Mouse (Mus musculus) embryonic facial prominence, embryonic 10.5 days (tissue): ENCODE measurements around the gene Tctn3. TPM values are rescaled to one million over a fixed set of nuclear protein-coding genes. Genes with fewer than 3 reads are reported as not detected.
"Not testable (repeated sequence)": the region's sequence is repeated elsewhere in the genome, so short reads cannot be mapped to it uniquely, and the experiment has no call there.

ENCODE experiments used
- DNase-seq: peaks from one replicate; pipeline ENCODE4 v3.0.0-alpha.2; 2017; ENCODE audit warnings: low spot score
- H3K27ac ChIP-seq: fragments of 300-500 bp; sonication (generic); replicated peaks from 2 replicates; pipeline ENCODE4 v1.5.1; 2016; ENCODE audit warnings: mild to moderate bottlenecking
- H3K27me3 ChIP-seq: fragments of 300-500 bp; sonication (generic); replicated peaks from 2 replicates; pipeline ENCODE4 v1.6.1; 2016; ENCODE audit warnings: low read depth, mild to moderate bottlenecking; ENCODE audit not compliant: poor library complexity, severe bottlenecking
- H3K36me3 ChIP-seq: fragments of 300-500 bp; sonication (generic); replicated peaks from 2 replicates; pipeline ENCODE4 v1.6.1; 2016; ENCODE audit warnings: mild to moderate bottlenecking, moderate library complexity
- H3K4me1 ChIP-seq: fragments of 300-500 bp; sonication (generic); 2 replicates; pipeline ENCODE4 v1.6.1; 2016
- H3K4me3 ChIP-seq: fragments of 300-500 bp; sonication (generic); 2 replicates; pipeline ENCODE4 v1.5.1; 2016; ENCODE audit warnings: mild to moderate bottlenecking, moderate library complexity
- H3K9me3 ChIP-seq: fragments of 300-500 bp; sonication (generic); 2 replicates; pipeline ENCODE4 v1.6.1; 2016; ENCODE audit warnings: mild to moderate bottlenecking
- WGBS: fragments of 180-500 bp; shearing (Covaris S2); methylation state at CpG from one replicate; pipeline ENCODE4 v1.1.7; 2016; 5-methylcytosine and 5-hydroxymethylcytosine counted together
- polyA plus RNA-seq: library from polyadenylated mRNA; unstranded; fragments of >200 nt; fragmentation: Nextera tagmentation; extraction: Ambion mirVana; gene quantifications from 2 replicates; pipeline ENCODE4 v1.2.1, GENCODE M21; 2016

The Tctn3 gene
- polyA plus RNA-seq, 1 experiment from 2014 or later, result 10.0 TPM

GRCm38 (mm10) chr19:40639729-40640304, 27.8 kb upstream of the Tctn3 start:
- Histone ChIP-seq H3K4me3 (no peak overlapping the region), H3K27me3 (no peaks in the 10 kb centered on the region), H3K4me1 (no peaks in the 10 kb centered on the region), H3K27ac (no peak overlapping the region), H3K9me3 (no peaks in the 10 kb centered on the region), H3K36me3 (no peaks in the 10 kb centered on the region)
- WGBS, result 86% methylated on average over 11 of the region's 11 CpGs
- DNase-seq, result no peak

- H3K27ac ChIP-seq, result no peak overlapping the region
- no peaks in the 10 kb centered on the region for H3K9me3 ChIP-seq
- DNase-seq, result no peak
- no peaks in the 10 kb centered on the region for H3K36me3 ChIP-seq
- no peaks in the 10 kb centered on the region for H3K4me1 ChIP-seq
- WGBS, result 92% methylated on average over 5 of the region's 5 CpGs
- no peaks in the 10 kb centered on the region for H3K27me3 ChIP-seq
- H3K4me3 ChIP-seq, result no peak overlapping the region
These were observed 26.5 kb upstream of the Tctn3 start for GRCm38 (mm10) chr19:40638582-40638981.

GRCm38 (mm10) chr19:40637601-40638000, 25.6 kb upstream of the Tctn3 start:
- H3K4me1 ChIP-seq, result no peaks in the 10 kb centered on the region
- no peak overlapping the region for H3K4me3 ChIP-seq
- no peaks in the 10 kb centered on the region for H3K9me3 ChIP-seq
- no peaks in the 10 kb centered on the region for H3K27me3 ChIP-seq
- H3K36me3 ChIP-seq, result no peaks in the 10 kb centered on the region
- no peak overlapping the region for H3K27ac ChIP-seq
- DNase-seq, result no peak
- WGBS, result 81% methylated on average over 7 of the region's 7 CpGs

- Histone ChIP-seq H3K36me3 (no peaks in the 10 kb centered on the region), H3K27ac (no peak overlapping the region), H3K4me3 (no peak overlapping the region), H3K4me1 (no peaks in the 10 kb centered on the region), H3K9me3 (no peaks in the 10 kb centered on the region), H3K27me3 (no peaks in the 10 kb centered on the region)
- DNase-seq, result no peak
- 63% methylated on average over 4 of the region's 4 CpGs for WGBS
These were observed 25.1 kb upstream of the Tctn3 start for GRCm38 (mm10) chr19:40637091-40637490.

GRCm38 (mm10) chr19:40633144-40633543, 21.1 kb upstream of the Tctn3 start:
- H3K27ac ChIP-seq, result no peak overlapping the region
- H3K9me3 ChIP-seq, result no peaks in the 10 kb centered on the region
- no peaks in the 10 kb centered on the region for H3K36me3 ChIP-seq
- no peak overlapping the region for H3K4me3 ChIP-seq
- no peaks in the 10 kb centered on the region for H3K27me3 ChIP-seq
- 61% methylated on average over 1 of the region's 1 CpGs for WGBS
- no peaks in the 10 kb centered on the region for H3K4me1 ChIP-seq
- no peak for DNase-seq

GRCm38 (mm10) chr19:40632668-40633067, 20.6 kb upstream of the Tctn3 start:
- H3K9me3 ChIP-seq, result no peaks in the 10 kb centered on the region
- H3K27me3 ChIP-seq, result no peaks in the 10 kb centered on the region
- 89% methylated on average over 5 of the region's 5 CpGs for WGBS
- no peak overlapping the region for H3K4me3 ChIP-seq
- H3K27ac ChIP-seq, result no peak overlapping the region
- no peak for DNase-seq
- no peaks in the 10 kb centered on the region for H3K36me3 ChIP-seq
- H3K4me1 ChIP-seq, result no peaks in the 10 kb centered on the region

- no peaks in the 10 kb centered on the region for H3K27me3 ChIP-seq
- H3K27ac ChIP-seq, result no peak overlapping the region
- H3K4me1 ChIP-seq, result no peaks in the 10 kb centered on the region
- WGBS, result 82% methylated on average over 3 of the region's 3 CpGs
- no peak for DNase-seq
- H3K36me3 ChIP-seq, result no peaks in the 10 kb centered on the region
- H3K9me3 ChIP-seq, result no peaks in the 10 kb centered on the region
- no peak overlapping the region for H3K4me3 ChIP-seq
These were observed 20.2 kb upstream of the Tctn3 start for GRCm38 (mm10) chr19:40632193-40632592.

- Histone ChIP-seq H3K4me1 (no peaks in the 10 kb centered on the region), H3K27me3 (no peaks in the 10 kb centered on the region), H3K27ac (no peak overlapping the region), H3K36me3 (no peaks in the 10 kb centered on the region), H3K4me3 (no peak overlapping the region), H3K9me3 (no peaks in the 10 kb centered on the region)
- WGBS, result 81% methylated on average over 7 of the region's 7 CpGs
- DNase-seq, result no peak
These were observed 18.6 kb upstream of the Tctn3 start for GRCm38 (mm10) chr19:40630606-40631005.

GRCm38 (mm10) chr19:40630096-40630495, 18.1 kb upstream of the Tctn3 start:
- Histone ChIP-seq H3K36me3 (no peaks in the 10 kb centered on the region), H3K27me3 (no peaks in the 10 kb centered on the region), H3K4me1 (no peaks in the 10 kb centered on the region), H3K9me3 (no peaks in the 10 kb centered on the region), H3K4me3 (no peak overlapping the region), H3K27ac (no peak overlapping the region)
- DNase-seq, result no peak
- 83% methylated on average over 3 of the region's 3 CpGs for WGBS

- no peak overlapping the region for H3K27ac ChIP-seq
- no peaks in the 10 kb centered on the region for H3K36me3 ChIP-seq
- no peaks in the 10 kb centered on the region for H3K4me1 ChIP-seq
- DNase-seq, result no peak
- no peaks in the 10 kb centered on the region for H3K9me3 ChIP-seq
- no peaks in the 10 kb centered on the region for H3K27me3 ChIP-seq
- H3K4me3 ChIP-seq, result no peak overlapping the region
These were observed 16.9 kb upstream of the Tctn3 start for GRCm38 (mm10) chr19:40628950-40629349.

GRCm38 (mm10) chr19:40625935-40626334, 13.9 kb upstream of the Tctn3 start:
- H3K4me1 ChIP-seq, result no peaks in the 10 kb centered on the region
- no peak for DNase-seq
- H3K27me3 ChIP-seq, result no peaks in the 10 kb centered on the region
- H3K9me3 ChIP-seq, result no peaks in the 10 kb centered on the region
- H3K4me3 ChIP-seq, result no peak overlapping the region
- 84% methylated on average over 12 of the region's 12 CpGs for WGBS
- no peak overlapping the region for H3K27ac ChIP-seq
- H3K36me3 ChIP-seq, result no peaks in the 10 kb centered on the region

- not testable (repeated sequence) for H3K27ac ChIP-seq, H3K9me3 ChIP-seq, H3K4me1 ChIP-seq, DNase-seq, H3K4me3 ChIP-seq, H3K27me3 ChIP-seq, H3K36me3 ChIP-seq
- WGBS, result 60% methylated on average over 17 of the region's 26 CpGs
These were observed 9.6 kb upstream of the Tctn3 start for GRCm38 (mm10) chr19:40621616-40622015.

- 89% methylated on average over 7 of the region's 7 CpGs for WGBS
- no peaks in the 10 kb centered on the region; the same call in 1 of the 2 replicates for H3K27me3 ChIP-seq
- H3K4me3 ChIP-seq, result no peak overlapping the region
- H3K36me3 ChIP-seq, result no peaks in the 10 kb centered on the region
- DNase-seq, result no peak
- peaks cover 6% of the 10 kb centered on the region for H3K4me1 ChIP-seq
- no peaks in the 10 kb centered on the region for H3K9me3 ChIP-seq
- H3K27ac ChIP-seq, result no peak overlapping the region
These were observed 4.0 kb upstream of the Tctn3 start for GRCm38 (mm10) chr19:40616021-40616420.

GRCm38 (mm10) chr19:40614811-40615210, 2.8 kb upstream of the Tctn3 start:
- no peak for DNase-seq
- 82% methylated on average over 7 of the region's 7 CpGs for WGBS
- Histone ChIP-seq H3K4me3 (no peak overlapping the region), H3K4me1 (peaks cover 8% of the 10 kb centered on the region), H3K27me3 (no peaks in the 10 kb centered on the region; the same call in 1 of the 2 replicates), H3K9me3 (no peaks in the 10 kb centered on the region), H3K36me3 (peaks cover under 1% of the 10 kb centered on the region), H3K27ac (no peak overlapping the region)
